Mouse (Mus musculus): ENCODE measurements around the gene Fcgrt. TPM values are rescaled to one million over a fixed set of nuclear protein-coding genes. Genes with fewer than 3 reads are reported as not detected.
"Not testable (repeated sequence)": the region's sequence is repeated elsewhere in the genome, so short reads cannot be mapped to it uniquely, and the experiment has no call there.

Gene Fcgrt
- total RNA-seq, 2 experiments from 2014 or later = 21.0 to 22.8 TPM

GRCm38 (mm10) chr7:45119780-45120709 lies 16.4 kb upstream of the Fcgrt start:
- intact Hi-C loops (cut with DNase I) = loop anchor here (5.0 kb wide), 1 partner anchor 38 kb away; no protein-coding TSS in a partner anchor
- DNase-seq (ENCODE audit: low spot score in 2 of 2) = no peak

- DNase-seq (ENCODE audit: low spot score in 2 of 2) = no peak
Measured at GRCm38 (mm10) chr7:45118336-45118735, 14.7 kb upstream of the Fcgrt start.

DNA sequence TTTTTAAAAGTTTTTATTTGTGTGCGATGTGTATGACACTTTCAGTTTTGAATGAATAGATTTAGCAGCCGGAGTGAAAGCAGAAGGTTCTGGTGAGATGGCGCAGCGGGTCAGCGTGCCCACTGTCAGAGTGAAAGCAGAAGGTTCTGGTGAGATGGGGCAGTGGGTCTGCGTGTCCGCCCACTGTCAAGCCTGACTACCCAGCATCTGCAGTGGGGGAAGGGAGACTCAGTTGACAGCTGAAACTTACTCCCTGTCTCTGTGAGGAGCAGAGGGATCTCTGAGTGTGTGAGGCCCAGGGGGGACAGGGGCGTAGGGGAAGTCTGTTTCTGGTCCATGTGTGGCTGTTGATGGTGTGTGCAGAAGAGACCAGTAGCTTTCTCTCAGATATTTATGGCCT lies 13.9 kb upstream of the Fcgrt start:
- intact Hi-C loops (cut with DNase I) = no loop called here
- no peak for DNase-seq (ENCODE audit: low spot score in 2 of 2)

More at GRCm38 (mm10) chr7:45118336-45118735, 14.7 kb upstream of the Fcgrt start:
- intact Hi-C loops (cut with DNase I) = no loop called here

- intact Hi-C loops (cut with DNase I) = no loop called here
- DNase-seq (ENCODE audit: low spot score in 2 of 2) = no peak
Measured at GRCm38 (mm10) chr7:45113476-45113875, 9.8 kb upstream of the Fcgrt start.

GRCm38 (mm10) chr7:45112529-45112928 lies 8.9 kb upstream of the Fcgrt start:
- DNase-seq (ENCODE audit: low spot score in 2 of 2) = no peak

DNA sequence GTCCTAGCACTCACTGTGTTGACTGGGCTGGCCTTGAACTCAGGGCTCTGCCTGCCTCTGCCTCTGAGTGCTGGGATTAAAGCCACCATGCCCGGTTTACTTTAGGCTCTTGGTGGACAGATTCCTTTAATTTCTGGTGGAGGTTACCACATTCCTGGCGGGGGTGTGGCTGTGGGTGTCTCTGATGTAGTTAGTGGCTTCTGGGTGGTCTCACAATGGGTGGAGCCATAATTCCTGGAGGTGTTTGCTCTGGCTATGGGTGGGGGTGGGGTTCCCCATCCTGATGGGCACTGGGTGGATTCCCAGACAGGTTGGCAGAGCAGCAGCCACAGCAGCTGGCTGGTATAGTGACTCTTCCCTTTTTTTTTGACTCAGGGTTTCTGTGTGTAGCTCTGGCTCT lies 8.3 kb upstream of the Fcgrt start:
- intact Hi-C loops (cut with DNase I) = no loop called here
- DNase-seq (ENCODE audit: low spot score in 2 of 2) = no peak

More at GRCm38 (mm10) chr7:45112529-45112928, 8.9 kb upstream of the Fcgrt start:
- intact Hi-C loops (cut with DNase I) = no loop called here

DNA sequence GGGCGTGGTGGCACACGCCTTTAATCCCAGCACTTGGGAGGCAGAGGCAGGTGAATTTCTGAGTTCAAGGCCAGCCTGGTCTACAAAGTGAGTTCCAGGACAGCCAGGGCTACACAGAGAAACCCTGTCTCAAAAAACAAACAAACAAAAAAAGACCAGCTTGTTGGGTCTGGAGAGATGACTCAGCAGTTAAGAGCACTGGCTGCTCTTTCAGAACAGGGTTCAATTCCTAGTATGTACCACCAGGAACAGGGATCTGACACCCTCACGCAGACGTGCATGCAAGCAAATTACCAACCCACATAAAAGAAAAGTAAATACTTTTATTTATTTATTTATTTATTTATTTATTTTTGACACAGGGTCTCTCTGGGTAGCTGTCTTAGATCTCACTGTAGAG lies 6.4 kb upstream of the Fcgrt start:
- intact Hi-C loops (cut with DNase I); DNase-seq (ENCODE audit: low spot score in 2 of 2): not testable (repeated sequence)

DNA sequence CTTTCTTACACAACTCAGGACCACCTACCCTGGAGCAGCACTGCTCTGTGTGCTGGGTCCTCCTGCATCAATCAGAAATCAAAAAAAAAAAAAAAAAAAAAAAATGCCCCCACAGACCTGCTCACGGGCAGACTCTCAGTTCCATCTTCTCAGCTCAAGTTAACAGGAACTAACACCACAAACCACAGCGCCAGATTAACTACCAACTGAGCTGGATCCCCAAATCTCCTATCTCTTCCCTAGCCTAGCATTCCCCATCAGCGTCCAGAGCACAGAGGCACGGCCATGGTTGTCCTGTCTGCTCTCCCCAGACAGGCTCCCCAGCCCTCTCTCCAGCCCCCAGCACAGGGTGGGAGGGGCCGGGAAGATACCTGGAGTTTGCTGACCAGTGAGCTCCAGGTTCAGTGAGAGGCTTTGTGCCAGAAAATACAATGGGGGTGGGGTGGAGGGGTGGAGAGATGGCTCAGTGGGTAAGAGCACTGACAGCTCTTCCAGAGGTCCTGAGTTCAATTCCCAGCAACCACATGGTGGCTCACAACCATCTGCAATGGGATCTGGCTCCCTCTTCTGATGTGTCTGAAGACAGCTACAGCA lies 3.5 kb upstream of the Fcgrt start:
- no peak for DNase-seq (ENCODE audit: low spot score in 2 of 2)

DNA sequence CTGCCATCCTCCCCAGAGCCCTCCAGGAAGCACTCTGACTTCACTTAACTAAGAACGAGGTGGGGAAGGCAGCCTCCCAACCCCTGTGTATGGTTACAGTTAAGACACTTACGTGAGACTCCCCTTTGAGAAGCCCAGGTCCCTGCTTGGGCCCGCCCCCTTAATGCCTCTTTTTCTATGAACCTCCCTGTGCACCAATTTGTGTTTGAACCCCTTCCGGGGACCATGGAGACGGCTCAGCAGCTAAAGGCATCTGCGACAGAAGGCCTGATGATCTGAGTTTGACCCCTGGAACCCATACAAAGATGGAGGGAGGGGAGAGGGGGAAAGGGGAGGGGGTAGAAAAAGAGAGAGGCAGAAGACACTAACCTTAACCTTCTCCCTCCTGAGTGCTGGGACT lies 2.8 kb upstream of the Fcgrt start:
- DNase-seq (ENCODE audit: low spot score in 2 of 2) = no peak
- intact Hi-C loops (cut with DNase I) = loop anchor here (5.0 kb wide), 1 partner anchor 34 kb away; no protein-coding TSS in a partner anchor

More for the DNA sequence above, 3.5 kb upstream of the Fcgrt start:
- intact Hi-C loops (cut with DNase I) = loop anchor here (5.0 kb wide), 1 partner anchor 35 kb away; no protein-coding TSS in a partner anchor

- DNase-seq (ENCODE audit: low spot score in 2 of 2) = no peak
- intact Hi-C loops (cut with DNase I) = loop anchor here (5.0 kb wide), 1 partner anchor 33 kb away; no protein-coding TSS in a partner anchor
Measured at GRCm38 (mm10) chr7:45105491-45105890, 1.8 kb upstream of the Fcgrt start.

DNA sequence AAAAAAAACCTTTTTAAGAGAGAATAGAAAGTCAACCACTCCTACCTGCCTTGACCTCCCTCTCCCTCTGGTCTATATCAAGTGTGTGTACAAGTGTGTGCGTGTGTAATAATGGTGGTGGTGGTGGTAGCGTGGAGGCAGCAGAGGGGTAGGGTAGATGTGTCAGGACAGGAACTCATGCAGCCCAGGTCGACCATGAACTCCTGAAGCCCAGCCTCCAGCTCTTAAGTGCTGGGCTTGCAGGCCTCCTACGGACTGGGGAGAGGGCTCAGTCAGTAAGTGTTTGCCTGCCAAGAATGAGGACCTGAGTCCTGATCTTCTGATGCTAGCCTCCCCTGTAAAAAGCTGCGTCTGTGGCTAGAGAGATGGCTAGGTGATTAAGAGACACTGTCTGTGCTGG lies 1.3 kb upstream of the Fcgrt start:
- intact Hi-C loops (cut with DNase I) = loop anchor here (5.0 kb wide), 1 partner anchor 33 kb away; no protein-coding TSS in a partner anchor
- DNase-seq (ENCODE audit: low spot score in 2 of 2) = no peak

DNA sequence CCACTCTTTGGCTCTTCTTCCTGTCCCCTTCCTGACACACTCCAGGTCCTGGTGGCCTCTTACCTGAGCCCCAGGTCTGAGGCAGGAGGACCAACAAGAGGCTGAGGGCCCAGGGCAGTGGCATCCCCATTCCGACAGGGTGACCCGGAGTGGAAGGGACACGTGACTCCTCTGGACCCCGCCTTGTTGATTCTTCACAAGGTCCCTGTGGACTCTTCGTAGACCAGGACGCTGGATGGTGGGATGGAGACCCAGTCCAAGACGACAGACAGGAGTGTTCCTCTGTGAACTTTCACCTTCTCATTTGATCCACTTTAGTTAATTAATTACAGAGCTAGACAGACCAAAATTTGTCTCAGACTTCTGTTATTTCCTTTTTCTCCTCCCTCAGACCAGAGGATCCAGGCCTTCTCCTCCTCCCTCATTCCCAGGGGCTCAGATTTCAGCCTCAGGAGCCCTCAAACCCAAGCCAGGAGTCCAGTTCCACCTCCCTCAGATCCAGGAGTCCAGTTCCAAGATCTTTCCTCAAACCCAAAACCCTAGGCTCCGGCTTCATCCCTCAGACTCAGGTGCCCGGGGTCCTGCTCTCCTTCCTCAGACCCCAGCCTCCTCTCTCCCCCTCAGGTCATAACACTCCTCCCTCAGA lies 588 bp downstream of the Fcgrt start:
- intact Hi-C loops (cut with DNase I) = no loop called here

GRCm38 (mm10) chr7:45102441-45102840 lies 1.2 kb downstream of the Fcgrt start:
- no peak for DNase-seq (ENCODE audit: low spot score in 2 of 2)
- intact Hi-C loops (cut with DNase I) = no loop called here

More for the DNA sequence above, 588 bp downstream of the Fcgrt start:
- DNase-seq (ENCODE audit: low spot score in 2 of 2) = no peak

DNA sequence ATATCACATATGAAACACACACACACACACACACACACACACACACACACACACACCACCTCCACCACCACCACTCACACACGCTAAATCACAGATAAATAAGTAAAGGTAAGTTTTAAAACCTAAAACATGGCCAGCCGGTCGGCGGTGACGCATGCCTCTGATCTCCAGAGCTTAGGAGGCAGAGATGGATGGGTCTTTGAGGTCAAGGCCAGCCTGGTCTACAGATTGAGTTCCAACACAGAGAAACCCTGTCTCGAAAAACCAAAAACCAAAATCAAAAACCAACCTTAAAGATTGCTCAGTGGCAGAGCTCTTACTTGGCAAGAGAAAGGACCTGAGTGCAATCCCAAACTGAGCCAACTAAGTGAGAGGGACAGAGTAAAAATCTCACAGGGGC lies 3.6 kb downstream of the Fcgrt start:
- intact Hi-C loops (cut with DNase I) = no loop called here
- DNase-seq (ENCODE audit: low spot score in 2 of 2) = no peak

- no peak for DNase-seq (ENCODE audit: low spot score in 2 of 2)
- intact Hi-C loops (cut with DNase I) = no loop called here
Measured at GRCm38 (mm10) chr7:45098541-45099240, 5.0 kb downstream of the Fcgrt start.

DNA sequence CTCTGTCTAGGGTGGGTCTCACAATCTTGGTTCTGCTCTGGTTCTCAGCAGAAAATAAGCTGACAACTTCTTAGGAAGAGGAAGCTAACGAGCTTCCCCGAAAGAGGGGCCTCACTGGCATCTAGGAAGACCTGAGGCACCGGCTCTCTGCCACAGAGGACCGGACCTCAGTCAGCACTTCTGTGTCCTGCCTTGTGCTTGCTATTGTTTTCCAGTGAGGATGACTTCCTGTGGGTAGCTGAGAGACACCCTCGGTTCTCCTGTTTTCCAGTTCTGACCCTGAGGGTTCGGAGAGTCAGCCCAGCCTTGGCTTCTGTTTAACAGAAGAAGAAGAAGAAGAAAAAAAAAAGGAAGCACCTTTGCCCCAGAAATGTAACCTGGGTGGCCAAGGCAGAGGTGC lies 6.2 kb downstream of the Fcgrt start:
- intact Hi-C loops (cut with DNase I) = no loop called here
- DNase-seq (ENCODE audit: low spot score in 2 of 2) = no peak

DNA sequence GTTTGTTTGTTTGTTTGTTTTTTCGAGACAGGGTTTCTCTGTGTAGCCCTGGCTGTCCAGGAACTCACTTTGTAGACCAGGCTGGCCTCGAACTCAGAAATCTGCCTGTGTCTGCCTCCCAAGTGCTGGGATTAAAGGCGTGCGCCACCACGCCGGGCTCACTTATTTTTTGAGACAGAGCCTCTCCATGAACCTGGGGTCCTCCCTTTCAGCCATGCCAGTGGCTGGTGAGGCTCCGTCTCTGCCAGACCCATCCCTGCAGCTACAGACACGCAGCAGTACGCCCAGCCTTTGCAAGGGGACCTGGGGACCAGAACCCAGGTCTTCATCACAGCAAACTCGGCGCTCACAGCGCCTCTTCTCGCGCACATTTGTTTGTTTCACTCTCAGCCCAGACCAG lies 7.7 kb downstream of the Fcgrt start:
- DNase-seq (ENCODE audit: low spot score in 2 of 2); intact Hi-C loops (cut with DNase I): not testable (repeated sequence)

DNA sequence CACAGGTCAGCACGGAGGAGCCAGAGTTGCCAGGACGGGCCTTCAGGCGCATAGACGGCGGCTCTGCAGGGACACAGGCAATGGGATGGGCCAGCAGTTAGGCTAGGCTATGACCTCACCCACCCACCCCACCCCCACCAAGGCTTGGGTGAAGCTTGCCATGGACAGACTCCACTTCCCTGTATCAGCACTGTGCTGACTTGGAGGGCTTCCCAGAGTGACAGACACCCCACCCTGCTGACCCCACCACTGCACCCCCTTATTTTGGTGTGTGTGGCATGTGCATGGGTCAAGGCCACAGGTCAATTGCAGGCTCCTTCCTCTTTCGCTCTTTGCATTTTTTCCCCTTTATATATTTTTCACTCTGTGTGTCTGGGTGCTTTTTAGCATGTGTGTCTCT lies 8.3 kb downstream of the Fcgrt start:
- no peak for DNase-seq (ENCODE audit: low spot score in 2 of 2)
- intact Hi-C loops (cut with DNase I) = no loop called here

DNA sequence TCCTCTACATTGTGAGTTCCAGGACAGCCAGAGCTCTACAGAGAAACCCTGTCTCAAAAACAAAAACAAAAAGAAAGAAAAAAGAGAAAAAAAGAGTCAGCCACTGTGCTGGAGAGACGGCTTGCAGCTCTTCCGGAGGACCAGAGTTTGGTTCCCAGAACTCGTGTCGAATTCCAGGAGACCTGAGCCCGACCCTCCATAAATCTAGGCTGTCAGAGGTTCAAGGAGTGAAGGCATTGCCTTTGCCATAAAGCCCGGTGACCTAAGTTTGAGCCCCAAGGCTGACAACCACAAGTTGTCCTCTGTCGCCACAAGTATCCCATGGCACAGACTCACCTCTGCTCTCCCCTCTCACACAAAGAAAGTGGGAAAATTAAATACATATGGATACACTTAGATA lies 9.5 kb downstream of the Fcgrt start:
- no peak for DNase-seq (ENCODE audit: low spot score in 2 of 2)
- intact Hi-C loops (cut with DNase I) = no loop called here
